ENCODE assay signal across 14 mouse cellular contexts in the genomic region with DNA sequence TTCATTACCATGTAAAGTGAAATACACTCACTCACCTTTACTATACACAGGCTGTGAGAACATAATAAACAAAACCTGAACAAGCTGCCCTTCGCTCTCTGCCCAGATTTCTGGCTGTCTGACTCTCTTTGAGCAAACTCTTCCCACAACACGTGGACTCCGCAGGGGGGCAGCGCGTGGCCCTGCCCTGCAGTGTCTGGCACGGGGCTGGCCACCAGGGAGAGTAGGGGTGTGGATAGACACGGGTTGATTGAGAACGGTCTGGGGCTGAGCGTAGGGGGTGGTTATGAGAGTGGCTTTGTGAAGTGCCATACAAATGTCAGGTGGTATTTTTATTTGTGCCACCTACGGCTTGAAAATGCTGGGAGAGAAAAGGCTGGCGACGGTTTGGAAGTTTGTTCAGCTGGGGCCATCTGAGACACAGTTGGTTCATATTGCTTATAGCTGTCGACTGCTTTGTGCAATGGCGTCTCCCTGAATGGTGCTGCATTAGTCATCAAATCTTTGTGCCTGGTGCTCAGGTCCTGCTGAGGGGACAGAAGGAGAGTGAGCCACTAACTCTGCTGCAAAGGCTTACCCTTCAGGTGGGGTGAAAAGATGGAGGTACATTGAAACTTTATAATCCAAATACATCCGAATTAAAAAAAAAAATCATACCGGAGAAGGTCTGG. TPM values are rescaled to one million over a fixed set of nuclear protein-coding genes. Genes with fewer than 3 reads are reported as not detected.
A peak's percentile ranks its signal among the peaks of the same experiment; 100 is the strongest.
DNase-seq lines count a peak whose midpoint lies in the region; ATAC-seq and TF ChIP-seq lines count a peak whose summit lies in the region.
"Had no signal": no experiment of that assay in that cellular context is flagged by ENCODE, and none has a peak within 500 bp of the region (broad histone marks: within the 10 kb centered on the region; RNA-seq: fewer than 3 reads in every experiment).

No protein-coding gene starts in this region.

- WGBS in midbrain, postnatal 0 days: 62% methylated on average over 16 of the region's 16 CpGs
- 62% methylated on average over 16 of the region's 16 CpGs for WGBS in midbrain, embryonic 15.5 days
- 69% methylated on average over 16 of the region's 16 CpGs for WGBS in forebrain, embryonic 15.5 days
- 73% methylated on average over 16 of the region's 16 CpGs for WGBS in lung, postnatal 0 days

- no peak for DNase-seq in midbrain, postnatal 0 days (ENCODE audit: low spot score)
- peak; percentile 50 for DNase-seq in cerebellum, adult 8-10 months
- peak; percentile 43 for DNase-seq in retina, postnatal 1 day
- DNase-seq in lung, postnatal 0 days (ENCODE audit: low spot score): no peak
- no peak for DNase-seq in right cerebral cortex, adult 18-20 months
- DNase-seq: kidney, postnatal 14 days; layer of hippocampus, postnatal 36 days had no signal

- no peaks in the 10 kb centered on the region for H3K9me3 ChIP-seq in midbrain, postnatal 0 days (ENCODE audit: low read length)
- H3K9me3 ChIP-seq in midbrain, embryonic 15.5 days: no peaks in the 10 kb centered on the region
- no peaks in the 10 kb centered on the region for H3K9me3 ChIP-seq in forebrain, embryonic 15.5 days
- no peaks in the 10 kb centered on the region for H3K9me3 ChIP-seq in lung, postnatal 0 days (ENCODE audit: low read length)
- H3K9me3 ChIP-seq: heart, embryonic 10.5 days; hindbrain, embryonic 12.5 days had no signal

- H3K36me3 ChIP-seq in midbrain, postnatal 0 days (ENCODE audit: insufficient read depth, low read length): peaks cover 8% of the 10 kb centered on the region
- 0 out of 2 replicates have a peak, but pooled peaks cover 3% of the 10 kb centered on the region for H3K36me3 ChIP-seq in midbrain, embryonic 15.5 days (replicated peaks)
- no peaks in the 10 kb centered on the region for H3K36me3 ChIP-seq in forebrain, embryonic 15.5 days
- H3K36me3 ChIP-seq in lung, postnatal 0 days (ENCODE audit: insufficient read depth, low read length): no peaks in the 10 kb centered on the region
- H3K36me3 ChIP-seq: heart, embryonic 10.5 days; hindbrain, embryonic 12.5 days had no signal

- peaks cover 1% of the 10 kb centered on the region for H3K4me1 ChIP-seq in midbrain, postnatal 0 days (ENCODE audit: insufficient read depth, low read length)
- H3K4me1 ChIP-seq in midbrain, embryonic 15.5 days: peaks cover 4% of the 10 kb centered on the region
- peaks cover 4% of the 10 kb centered on the region for H3K4me1 ChIP-seq in forebrain, embryonic 15.5 days
- H3K4me1 ChIP-seq in lung, postnatal 0 days (ENCODE audit: insufficient read depth, low read depth, low read length): no peaks in the 10 kb centered on the region

- no peak overlapping the region for H3K4me2 ChIP-seq in midbrain, postnatal 0 days (ENCODE audit: low read depth, low read length, poor library complexity, severe bottlenecking)
- H3K4me2 ChIP-seq in midbrain, embryonic 15.5 days: no peak overlapping the region
- no peak overlapping the region for H3K4me2 ChIP-seq in forebrain, embryonic 15.5 days (replicated peaks)
- H3K4me2 ChIP-seq in lung, postnatal 0 days (replicated peaks; ENCODE audit: low read depth, low read length): no peak overlapping the region
- H3K4me2 ChIP-seq: hindbrain, embryonic 12.5 days had no signal

- no peak overlapping the region for H3K9ac ChIP-seq in midbrain, postnatal 0 days (replicated peaks; ENCODE audit: low read length, poor library complexity, severe bottlenecking)
- no peak overlapping the region for H3K9ac ChIP-seq in midbrain, embryonic 15.5 days
- no peak overlapping the region for H3K9ac ChIP-seq in forebrain, embryonic 15.5 days (replicated peaks)
- no peak overlapping the region for H3K9ac ChIP-seq in lung, postnatal 0 days (replicated peaks; ENCODE audit: low read depth)
- H3K9ac ChIP-seq: hindbrain, embryonic 12.5 days; liver, embryonic 14.5 days had no signal

- TF ChIP-seq CTCF in midbrain, postnatal 0 days (IDR thresholded peaks at IDR 0.05): peak; percentile 16; the same call in 1 of the 2 replicates
- TF ChIP-seq CTCF in lung, postnatal 0 days (IDR thresholded peaks at IDR 0.05): no peak

- TF ChIP-seq EP300 in lung, postnatal 0 days (IDR thresholded peaks at IDR 0.05): no peak

- no peak overlapping the region for H3K4me3 ChIP-seq in midbrain, postnatal 0 days (ENCODE audit: low read depth, low read length)
- no peak overlapping the region for H3K4me3 ChIP-seq in midbrain, embryonic 15.5 days
- H3K4me3 ChIP-seq in forebrain, embryonic 15.5 days: no peak overlapping the region
- no peak overlapping the region for H3K4me3 ChIP-seq in lung, postnatal 0 days (ENCODE audit: low read depth, low read length)
- H3K4me3 ChIP-seq: heart, embryonic 10.5 days; hindbrain, embryonic 12.5 days had no signal

- H3K27me3 ChIP-seq in midbrain, postnatal 0 days (ENCODE audit: insufficient read depth, low read length): no peaks in the 10 kb centered on the region; the same call in 1 of the 2 replicates
- H3K27me3 ChIP-seq in midbrain, embryonic 15.5 days (replicated peaks): no peaks in the 10 kb centered on the region
- no peaks in the 10 kb centered on the region for H3K27me3 ChIP-seq in forebrain, embryonic 15.5 days
- H3K27me3 ChIP-seq in lung, postnatal 0 days (replicated peaks; ENCODE audit: insufficient read depth, low read length): no peaks in the 10 kb centered on the region; the same call in 1 of the 2 replicates
- H3K27me3 ChIP-seq: hindbrain, embryonic 12.5 days had no signal

- H3K27ac ChIP-seq in midbrain, postnatal 0 days (ENCODE audit: low read depth, low read length): no peak overlapping the region
- no peak overlapping the region for H3K27ac ChIP-seq in midbrain, embryonic 15.5 days
- no peak overlapping the region for H3K27ac ChIP-seq in forebrain, embryonic 15.5 days (replicated peaks)
- H3K27ac ChIP-seq in lung, postnatal 0 days (ENCODE audit: low read length): no peak overlapping the region
- H3K27ac ChIP-seq: heart, embryonic 10.5 days; hindbrain, embryonic 12.5 days; liver, embryonic 14.5 days had no signal

- 0 out of 2 replicates have a peak, but pooled peaks have one; percentile 50 for ATAC-seq in midbrain, postnatal 0 days (ENCODE audit: low FRiP score)
- ATAC-seq in midbrain, embryonic 15.5 days (replicated peaks): no peak; the same call in 1 of the 2 replicates
- peak; percentile 43; the same call in 1 of the 2 replicates for ATAC-seq in forebrain, embryonic 15.5 days (replicated peaks)
- no peak for ATAC-seq in megakaryocyte progenitor cell, adult 5-6 weeks (replicated peaks; ENCODE audit: poor library complexity)
- no peak for ATAC-seq in lung, postnatal 0 days

RNA-seq across cellular contexts. Expression of gene Rgs16, which starts 42.4 kb away (rescaled TPM):
- total RNA-seq in midbrain, postnatal 0 days (2014; rRNA removed): 7.2 and 7.6 TPM in 2 replicates
- polyA plus RNA-seq in midbrain, postnatal 0 days (2015; fragmentation: Nextera tagmentation; extraction: Ambion mirVana): 9.7 and 10.7 TPM in 2 replicates
- 20.7 and 24.0 TPM in 2 replicates for polyA plus RNA-seq in midbrain, embryonic 15.5 days (2015; fragmentation: Nextera tagmentation; extraction: Ambion mirVana)
- polyA plus RNA-seq in forebrain, embryonic 15.5 days (2015; fragmentation: Nextera tagmentation; extraction: Ambion mirVana): 39.2 and 42.1 TPM in 2 replicates
- total RNA-seq in megakaryocyte progenitor cell, adult 5-6 weeks (2015): not detected in 2 replicates
- total RNA-seq in megakaryocyte progenitor cell, adult 5-6 weeks (2017): 0.44 TPM in 1 of 2 replicates, not detected in the other
- 3.8 and 8.4 TPM in 2 replicates for polyA plus RNA-seq in lung, postnatal 0 days (2015; fragmentation: Nextera tagmentation; extraction: Ambion mirVana)

RNA-seq across cellular contexts. Expression of gene Rgs8, which starts 44.9 kb away (rescaled TPM):
- total RNA-seq in midbrain, postnatal 0 days (2014; rRNA removed): 40.7 and 68.0 TPM in 2 replicates
- polyA plus RNA-seq in midbrain, postnatal 0 days (2015; fragmentation: Nextera tagmentation; extraction: Ambion mirVana): 31.1 and 32.1 TPM in 2 replicates
- polyA plus RNA-seq in midbrain, embryonic 15.5 days (2015; fragmentation: Nextera tagmentation; extraction: Ambion mirVana): 42.0 and 46.9 TPM in 2 replicates
- 19.2 and 19.7 TPM in 2 replicates for polyA plus RNA-seq in forebrain, embryonic 15.5 days (2015; fragmentation: Nextera tagmentation; extraction: Ambion mirVana)
- 0.17 and 1.1 TPM in 2 replicates for total RNA-seq in megakaryocyte progenitor cell, adult 5-6 weeks (2015)
- 0.25 and 0.37 TPM in 2 replicates for total RNA-seq in megakaryocyte progenitor cell, adult 5-6 weeks (2017)
- polyA plus RNA-seq in lung, postnatal 0 days (2015; fragmentation: Nextera tagmentation; extraction: Ambion mirVana): 0.12 and 0.14 TPM in 2 replicates
- total RNA-seq: gastrocnemius, adult 18-20 months had no signal

RNA-seq across cellular contexts. Expression of gene Rnasel, which starts 51.5 kb away (rescaled TPM):
- total RNA-seq in midbrain, postnatal 0 days (2014; rRNA removed): 22.1 and 29.3 TPM in 2 replicates
- 15.7 and 17.4 TPM in 2 replicates for polyA plus RNA-seq in midbrain, postnatal 0 days (2015; fragmentation: Nextera tagmentation; extraction: Ambion mirVana)
- 47.9 and 48.3 TPM in 2 replicates for polyA plus RNA-seq in midbrain, embryonic 15.5 days (2015; fragmentation: Nextera tagmentation; extraction: Ambion mirVana)
- polyA plus RNA-seq in forebrain, embryonic 15.5 days (2015; fragmentation: Nextera tagmentation; extraction: Ambion mirVana): 42.5 and 44.4 TPM in 2 replicates
- 41.4 and 52.2 TPM in 2 replicates for total RNA-seq in megakaryocyte progenitor cell, adult 5-6 weeks (2015)
- total RNA-seq in megakaryocyte progenitor cell, adult 5-6 weeks (2017): 46.4 and 58.3 TPM in 2 replicates
- polyA plus RNA-seq in lung, postnatal 0 days (2015; fragmentation: Nextera tagmentation; extraction: Ambion mirVana): 13.1 and 16.6 TPM in 2 replicates

Comparison
In these comparisons a context has a peak if more than half of its experiments do, and no peak if none do; other contexts are left out.
1. ATAC-seq: peak in midbrain, postnatal 0 days (single experiment) and forebrain, embryonic 15.5 days (single experiment); none in midbrain, embryonic 15.5 days (single experiment), megakaryocyte progenitor cell, adult 5-6 weeks (single experiment) and lung, postnatal 0 days (single experiment).
2. DNase-seq: peak in cerebellum, adult 8-10 months (single experiment) and retina, postnatal 1 day (single experiment); none in midbrain, postnatal 0 days (single experiment), lung, postnatal 0 days (single experiment) and right cerebral cortex, adult 18-20 months (single experiment).
3. RNA of gene Rgs8, which starts 44.9 kb away (polyA plus RNA-seq): 42.0 to 46.9 TPM in midbrain, embryonic 15.5 days, 31.1 to 32.1 TPM in midbrain, postnatal 0 days and 19.2 to 19.7 TPM in forebrain, embryonic 15.5 days; 0.12 to 0.14 TPM in lung, postnatal 0 days; every median in the first group is over 10 times any median in the second.